Mouse (Mus musculus) Muller cell, postnatal 12 days (primary cell): ENCODE results near the gene Hao2.

ENCODE experiments used
- DNase-seq: peaks from one replicate; pipeline ENCODE4 v3.0.0-alpha.2; 2015; ENCODE audit errors: inconsistent ontology term

The Hao2 gene

DNA sequence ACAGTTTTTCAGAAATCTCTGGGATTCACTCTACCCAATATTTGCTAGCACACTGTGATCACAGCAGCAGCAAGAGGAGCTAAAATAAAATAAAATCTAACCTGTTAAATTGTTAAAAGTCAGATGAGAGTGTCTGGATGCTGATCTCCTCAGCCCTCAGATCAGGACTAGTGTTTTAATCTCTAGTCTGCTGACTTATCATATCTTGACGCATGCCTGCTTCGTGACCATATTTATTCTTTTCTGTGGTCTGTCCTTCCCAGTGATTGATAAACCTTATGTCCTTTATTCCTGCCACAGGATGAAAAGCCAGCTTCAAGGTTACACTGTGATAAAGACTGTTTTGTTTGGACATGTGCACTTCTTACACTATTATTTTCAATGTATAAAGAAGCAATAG is 35.0 kb downstream of the Hao2 start:
- DNase-seq = no peak

DNA sequence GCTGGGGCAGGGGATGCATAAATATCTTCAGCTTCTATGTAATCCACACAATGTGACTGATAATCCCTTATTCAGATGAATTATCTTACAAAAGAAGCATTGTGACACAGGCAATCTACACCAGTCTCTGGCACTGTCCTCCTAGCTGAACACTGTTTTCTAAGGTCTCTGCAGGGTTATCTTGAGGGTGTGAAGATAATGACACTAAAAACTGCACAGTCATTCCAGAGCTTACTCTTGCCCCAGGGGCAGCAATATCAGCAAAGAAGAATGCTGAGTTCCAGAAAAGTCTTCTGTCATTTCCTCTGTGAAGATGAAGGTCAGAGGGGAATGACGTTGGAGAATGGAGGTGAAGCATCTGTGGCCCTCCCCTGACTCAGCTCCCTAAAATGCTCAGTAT is 36.1 kb downstream of the Hao2 start:
- no peak for DNase-seq

DNA sequence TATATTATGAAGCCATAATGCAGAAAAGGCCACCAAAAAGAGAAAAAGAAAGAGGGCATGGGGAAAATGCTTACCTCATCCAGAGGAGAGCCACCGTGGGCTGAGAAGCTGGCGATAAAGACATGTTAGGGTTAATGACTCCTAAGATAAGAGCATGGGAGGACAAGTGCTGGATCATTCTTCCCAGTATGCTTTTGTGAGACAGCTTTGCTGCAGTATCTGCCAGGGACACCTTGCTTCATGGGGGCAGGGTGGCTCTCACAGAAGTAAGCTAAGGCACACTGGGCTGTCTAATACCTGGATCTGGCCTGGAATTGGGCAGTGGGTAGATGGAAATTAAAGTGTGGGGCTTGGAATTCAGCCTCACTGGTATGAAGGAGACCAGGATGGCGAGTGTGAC is 37.9 kb downstream of the Hao2 start:
- DNase-seq = no peak

DNA sequence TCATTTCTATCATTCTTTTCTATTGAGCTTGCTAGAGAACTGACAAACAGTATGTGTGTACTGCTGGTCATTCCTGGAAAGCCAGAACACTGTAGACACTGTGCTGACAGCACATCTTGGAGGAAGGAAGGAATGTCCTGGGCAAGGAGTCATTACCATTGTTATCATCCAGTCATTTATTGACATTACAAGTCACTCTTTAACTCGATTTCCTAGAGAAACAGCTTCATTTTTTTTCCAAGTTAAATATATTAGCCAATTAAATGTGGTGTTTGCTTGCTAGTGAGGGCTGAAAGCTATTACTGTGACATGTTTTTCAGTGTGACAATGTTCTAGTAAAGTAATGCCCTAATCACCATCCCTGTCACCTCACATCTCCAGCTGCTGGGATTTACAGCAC is 39.4 kb downstream of the Hao2 start:
- DNase-seq = no peak

DNA sequence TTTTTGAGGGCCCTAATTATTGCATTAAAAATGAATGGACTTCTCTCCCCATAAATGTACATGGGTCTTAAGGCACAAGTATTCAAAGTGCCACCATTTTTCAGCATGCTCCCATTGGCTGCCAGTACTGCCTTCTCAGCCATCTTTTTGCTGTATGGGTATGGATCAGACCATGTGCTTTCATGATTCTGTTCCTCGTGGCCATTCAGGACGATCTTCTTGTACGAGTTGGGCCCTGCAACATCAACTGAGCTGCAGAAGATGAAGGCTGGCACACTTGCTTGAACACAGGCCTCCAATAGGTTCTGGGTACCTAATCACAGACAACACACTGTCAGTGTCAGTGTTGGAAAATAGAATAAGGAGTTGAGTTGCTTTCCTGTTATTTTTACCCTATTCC is 40.0 kb downstream of the Hao2 start:
- no peak for DNase-seq

DNA sequence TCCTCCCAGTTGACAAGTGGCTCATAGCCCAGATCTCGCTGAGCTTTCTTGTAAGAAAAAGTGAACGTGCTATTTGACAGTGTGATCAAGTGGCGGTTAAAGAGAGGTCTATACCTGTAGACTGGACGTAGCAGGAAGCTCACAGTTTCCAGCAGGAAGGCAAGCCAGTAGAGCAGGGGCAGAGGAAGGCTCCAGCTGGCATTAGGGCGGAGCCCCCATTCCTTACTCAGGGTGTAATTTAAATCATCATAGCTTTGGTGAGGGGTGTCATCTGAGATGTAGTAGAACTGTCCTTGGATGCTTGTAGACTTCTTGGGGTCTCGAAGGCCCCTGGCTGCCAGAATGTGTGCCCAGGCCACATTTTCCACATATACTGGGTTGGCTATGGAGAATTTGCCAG is 40.4 kb downstream of the Hao2 start:
- DNase-seq = no peak

DNA sequence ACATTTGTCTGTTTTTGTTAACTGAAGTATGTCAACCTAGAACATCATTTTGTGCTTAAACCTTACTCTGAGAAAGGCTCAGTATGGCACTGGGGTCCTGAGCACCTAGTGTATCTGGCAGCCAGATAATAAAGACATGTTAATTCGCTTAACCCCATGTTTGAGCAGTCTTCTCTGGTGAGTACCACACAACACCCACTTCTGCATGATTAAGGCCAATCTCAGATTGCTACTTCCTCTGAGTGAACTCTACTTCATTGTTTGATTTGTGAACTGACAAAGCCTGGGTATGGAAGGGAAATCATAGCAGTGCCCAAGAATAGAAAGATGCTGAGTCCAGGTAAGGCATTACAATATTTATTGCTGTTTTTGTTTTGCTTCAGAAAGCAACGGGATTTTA is 41.2 kb downstream of the Hao2 start:
- no peak for DNase-seq

DNA sequence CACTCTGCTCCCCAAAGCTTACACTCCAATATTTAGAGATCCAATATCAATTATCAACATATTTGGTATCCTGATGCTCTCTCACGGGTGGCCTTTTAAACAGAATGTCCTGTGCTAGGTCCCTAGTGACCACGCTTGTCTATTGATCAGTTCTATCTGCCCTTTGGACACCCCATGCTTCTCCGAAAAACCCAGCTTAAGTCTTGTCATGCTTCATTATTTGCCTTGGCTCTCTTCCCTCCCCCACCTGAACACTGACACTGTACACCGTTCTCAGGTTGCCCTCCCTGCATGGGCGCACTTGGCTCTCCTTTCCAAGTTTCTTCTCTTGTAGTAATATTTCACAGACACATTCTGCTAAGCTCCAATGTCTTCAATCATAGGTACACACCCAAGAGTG is 42.8 kb downstream of the Hao2 start:
- DNase-seq = no peak

DNA sequence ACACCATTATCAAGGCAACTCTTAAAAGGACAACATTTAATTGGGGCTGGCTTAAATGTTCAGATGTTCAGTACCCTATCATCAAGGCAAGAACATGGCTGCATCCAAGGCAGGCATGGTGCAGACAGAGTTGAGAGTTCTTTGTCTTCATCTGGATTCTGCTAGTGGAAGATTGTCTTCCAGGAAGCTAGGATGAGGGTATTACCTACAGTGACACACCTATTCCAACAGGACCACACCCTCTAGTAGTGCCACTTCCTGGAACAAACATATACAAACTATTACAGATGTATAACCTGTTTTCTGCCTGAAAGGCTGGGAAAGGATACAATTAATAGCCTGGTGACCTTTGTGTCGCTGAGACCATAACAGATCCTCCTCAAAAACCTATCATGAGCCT is 44.1 kb downstream of the Hao2 start:
- DNase-seq = no peak
